Comparison of ENCODE assay signal across 8 mouse cellular contexts in genomic region chr17:31693330-31694022, GRCm38 (mm10). TPM values are rescaled to one million over a fixed set of nuclear protein-coding genes. Genes with fewer than 3 reads are reported as not detected.
DNase-seq lines count a peak whose midpoint lies in the region; ATAC-seq and TF ChIP-seq lines count a peak whose summit lies in the region.

No protein-coding gene starts in this region.

- H3K36me3 ChIP-seq in forebrain, embryonic 12.5 days (replicated peaks), result no peaks in the 10 kb centered on the region
- no peaks in the 10 kb centered on the region for H3K36me3 ChIP-seq in heart, postnatal 0 days (replicated peaks; ENCODE audit: control insufficient read depth, insufficient read depth, low read length)
- H3K36me3 ChIP-seq in liver, embryonic 15.5 days (replicated peaks), result no peaks in the 10 kb centered on the region
- H3K36me3 ChIP-seq in neural tube, embryonic 12.5 days, result no peaks in the 10 kb centered on the region
- H3K36me3 ChIP-seq in stomach, postnatal 0 days (ENCODE audit: control insufficient read depth, insufficient read depth, low read length), result no peaks in the 10 kb centered on the region

- no peak for TF ChIP-seq POLR2A in brain, embryonic 14.5 days (IDR thresholded peaks at IDR 0.05; ENCODE audit: borderline replicate concordance, extremely low read depth, insufficient read depth, insufficient read length, poor library complexity, severe bottlenecking)

- DNase-seq in CD4-positive helper T cell, adult 2 months (ENCODE audit: low read depth, low spot score), result peak; percentile 86
- peak; percentile 85 for DNase-seq in brain, embryonic 14.5 days (ENCODE audit: low read depth)
- peak; percentile 61 for DNase-seq in heart, postnatal 0 days (ENCODE audit: low spot score)
- peak; percentile 85 to 88 for DNase-seq in kidney, postnatal 4 days
- peak; percentile 86 for DNase-seq in stomach, postnatal 0 days (ENCODE audit: low spot score)

- no peak for TF ChIP-seq EP300 in heart, postnatal 0 days (IDR thresholded peaks at IDR 0.05; ENCODE audit: low read depth)
- TF ChIP-seq EP300 in stomach, postnatal 0 days (optimal IDR thresholded peaks at IDR 0.05), result peak; percentile 71

- ATAC-seq in forebrain, embryonic 12.5 days (ENCODE audit: low FRiP score), result peak; percentile 83
- ATAC-seq in heart, postnatal 0 days (ENCODE audit: insufficient read depth, low read depth), result peak; percentile 69
- ATAC-seq in liver, embryonic 15.5 days (ENCODE audit: insufficient read depth), result no peak
- peak; percentile 76 for ATAC-seq in neural tube, embryonic 12.5 days (ENCODE audit: low FRiP score, low read depth)
- ATAC-seq in stomach, postnatal 0 days (ENCODE audit: low FRiP score, low TSS enrichment), result peak; percentile 81

- TF ChIP-seq CTCF in brain, embryonic 14.5 days (IDR thresholded peaks at IDR 0.05; ENCODE audit: borderline replicate concordance, extremely low read depth, insufficient read depth, insufficient read length), result peak; percentile 85
- peak; percentile 71 for TF ChIP-seq CTCF in heart, postnatal 0 days (IDR thresholded peaks at IDR 0.05; ENCODE audit: low read depth)
- peak; percentile 95 for TF ChIP-seq CTCF in stomach, postnatal 0 days (IDR thresholded peaks at IDR 0.05; ENCODE audit: low read depth)

- no peak overlapping the region for H3K9ac ChIP-seq in forebrain, embryonic 12.5 days
- H3K9ac ChIP-seq in heart, postnatal 0 days (replicated peaks; ENCODE audit: low read depth, low read length), result no peak overlapping the region
- no peak overlapping the region for H3K9ac ChIP-seq in liver, embryonic 15.5 days
- H3K9ac ChIP-seq in neural tube, embryonic 12.5 days, result no peak overlapping the region; the same call in 1 of the 2 replicates
- 0 out of 2 replicates have a peak overlapping the region, but pooled peaks have one; percentile 23 for H3K9ac ChIP-seq in stomach, postnatal 0 days (ENCODE audit: low read length)

- H3K9me3 ChIP-seq in forebrain, embryonic 12.5 days, result no peaks in the 10 kb centered on the region
- H3K9me3 ChIP-seq in heart, postnatal 0 days (replicated peaks; ENCODE audit: control insufficient read depth, low read length), result no peaks in the 10 kb centered on the region
- no peaks in the 10 kb centered on the region for H3K9me3 ChIP-seq in liver, embryonic 15.5 days (replicated peaks)
- H3K9me3 ChIP-seq in neural tube, embryonic 12.5 days, result no peaks in the 10 kb centered on the region
- no peaks in the 10 kb centered on the region for H3K9me3 ChIP-seq in stomach, postnatal 0 days (ENCODE audit: control insufficient read depth, low read length)

- H3K27ac ChIP-seq in forebrain, embryonic 12.5 days, result no peak overlapping the region
- no peak overlapping the region for H3K27ac ChIP-seq in heart, postnatal 0 days (ENCODE audit: low read depth)
- no peak overlapping the region for H3K27ac ChIP-seq in liver, embryonic 15.5 days (replicated peaks)
- H3K27ac ChIP-seq in neural tube, embryonic 12.5 days, result no peak overlapping the region
- 0 out of 2 replicates have a peak overlapping the region, but pooled peaks have one; percentile 18 for H3K27ac ChIP-seq in stomach, postnatal 0 days (replicated peaks)

- H3K4me1 ChIP-seq in forebrain, embryonic 12.5 days, result peaks cover 21% of the 10 kb centered on the region
- H3K4me1 ChIP-seq in heart, postnatal 0 days (ENCODE audit: control insufficient read depth, insufficient read depth), result 0 out of 2 replicates have a peak, but pooled peaks cover 6% of the 10 kb centered on the region
- H3K4me1 ChIP-seq in liver, embryonic 15.5 days (replicated peaks), result peaks cover 5% of the 10 kb centered on the region
- peaks cover 12% of the 10 kb centered on the region for H3K4me1 ChIP-seq in neural tube, embryonic 12.5 days
- peaks cover 3% of the 10 kb centered on the region; the same call in 1 of the 2 replicates for H3K4me1 ChIP-seq in stomach, postnatal 0 days (replicated peaks; ENCODE audit: control insufficient read depth, insufficient read depth)

- H3K27me3 ChIP-seq in forebrain, embryonic 12.5 days, result no peaks in the 10 kb centered on the region
- no peaks in the 10 kb centered on the region for H3K27me3 ChIP-seq in heart, postnatal 0 days (ENCODE audit: control insufficient read depth, insufficient read depth, low read length)
- peaks cover 6% of the 10 kb centered on the region; the same call in 1 of the 2 replicates for H3K27me3 ChIP-seq in liver, embryonic 15.5 days
- H3K27me3 ChIP-seq in neural tube, embryonic 12.5 days (replicated peaks), result no peaks in the 10 kb centered on the region
- H3K27me3 ChIP-seq in stomach, postnatal 0 days (ENCODE audit: control insufficient read depth, insufficient read depth, low read length), result no peaks in the 10 kb centered on the region

- peak overlapping the region; percentile 21 for H3K4me3 ChIP-seq in forebrain, embryonic 12.5 days (replicated peaks)
- H3K4me3 ChIP-seq in heart, postnatal 0 days (ENCODE audit: low read depth, low read length), result no peak overlapping the region
- H3K4me3 ChIP-seq in liver, embryonic 15.5 days (replicated peaks), result no peak overlapping the region
- no peak overlapping the region for H3K4me3 ChIP-seq in neural tube, embryonic 12.5 days
- no peak overlapping the region for H3K4me3 ChIP-seq in stomach, postnatal 0 days (ENCODE audit: low read depth, low read length)

- H3K4me2 ChIP-seq in forebrain, embryonic 12.5 days, result peak overlapping the region; percentile 48
- peak overlapping the region; percentile 32; the same call in 1 of the 2 replicates for H3K4me2 ChIP-seq in heart, postnatal 0 days (ENCODE audit: low read depth, low read length)
- peak overlapping the region; percentile 36 for H3K4me2 ChIP-seq in liver, embryonic 15.5 days
- H3K4me2 ChIP-seq in neural tube, embryonic 12.5 days (replicated peaks), result peak overlapping the region; percentile 52
- peak overlapping the region; percentile 29; the same call in 1 of the 2 replicates for H3K4me2 ChIP-seq in stomach, postnatal 0 days (replicated peaks; ENCODE audit: low read depth)

- WGBS in forebrain, embryonic 12.5 days, result 4% methylated on average over 20 of the region's 20 CpGs
- WGBS in heart, postnatal 0 days, result 4% methylated on average over 20 of the region's 20 CpGs
- WGBS in liver, embryonic 15.5 days (ENCODE audit: insufficient replicate concordance), result 5% methylated on average over 20 of the region's 20 CpGs
- 3% methylated on average over 20 of the region's 20 CpGs for WGBS in neural tube, embryonic 12.5 days
- 5% methylated on average over 20 of the region's 20 CpGs for WGBS in stomach, postnatal 0 days

RNA-seq across cellular contexts. Expression of gene Cryaa, which starts 15.9 kb away (rescaled TPM):
- polyA plus RNA-seq in brain, embryonic 14.5 days (2012; rRNA removed), result 0.06 and 0.12 TPM in 2 replicates
- polyA plus RNA-seq in forebrain, embryonic 12.5 days (2016; fragmentation: Nextera tagmentation; extraction: Ambion mirVana), result not detected in 2 replicates
- not detected in 2 replicates for total RNA-seq in heart, postnatal 0 days (2014; rRNA removed; ENCODE audit: low replicate concordance)
- polyA plus RNA-seq in heart, postnatal 0 days (2015; fragmentation: Nextera tagmentation; extraction: Ambion mirVana), result 0.15 TPM in 1 of 2 replicates, not detected in the other
- polyA plus RNA-seq in liver, embryonic 15.5 days (2015; fragmentation: Nextera tagmentation; extraction: Ambion mirVana), result not detected in 2 replicates
- not detected in 2 replicates for polyA plus RNA-seq in neural tube, embryonic 12.5 days (2016; fragmentation: Nextera tagmentation; extraction: Ambion mirVana)
- 0.12 and 0.24 TPM in 2 replicates for polyA plus RNA-seq in stomach, postnatal 0 days (2015; fragmentation: Nextera tagmentation; extraction: Ambion mirVana)

RNA-seq across cellular contexts. Expression of gene U2af1, which starts 34.8 kb away (rescaled TPM):
- 217 and 227 TPM in 2 replicates for polyA plus RNA-seq in brain, embryonic 14.5 days (2012; rRNA removed)
- polyA plus RNA-seq in forebrain, embryonic 12.5 days (2016; fragmentation: Nextera tagmentation; extraction: Ambion mirVana), result 379 and 385 TPM in 2 replicates
- 36.2 and 41.7 TPM in 2 replicates for total RNA-seq in heart, postnatal 0 days (2014; rRNA removed; ENCODE audit: low replicate concordance)
- 143 and 158 TPM in 2 replicates for polyA plus RNA-seq in heart, postnatal 0 days (2015; fragmentation: Nextera tagmentation; extraction: Ambion mirVana)
- 138 and 139 TPM in 2 replicates for polyA plus RNA-seq in liver, embryonic 15.5 days (2015; fragmentation: Nextera tagmentation; extraction: Ambion mirVana)
- polyA plus RNA-seq in neural tube, embryonic 12.5 days (2016; fragmentation: Nextera tagmentation; extraction: Ambion mirVana), result 305 and 307 TPM in 2 replicates
- polyA plus RNA-seq in stomach, postnatal 0 days (2015; fragmentation: Nextera tagmentation; extraction: Ambion mirVana), result 155 and 161 TPM in 2 replicates

RNA-seq across cellular contexts. Expression of gene Cbs, which starts 56.4 kb away (rescaled TPM):
- 5.4 and 7.2 TPM in 2 replicates for polyA plus RNA-seq in brain, embryonic 14.5 days (2012; rRNA removed)
- 2.6 and 2.7 TPM in 2 replicates for polyA plus RNA-seq in forebrain, embryonic 12.5 days (2016; fragmentation: Nextera tagmentation; extraction: Ambion mirVana)
- 2.1 TPM in 1 of 2 replicates, not detected in the other for total RNA-seq in heart, postnatal 0 days (2014; rRNA removed; ENCODE audit: low replicate concordance)
- polyA plus RNA-seq in heart, postnatal 0 days (2015; fragmentation: Nextera tagmentation; extraction: Ambion mirVana), result 0.27 and 0.36 TPM in 2 replicates
- 35.7 and 50.7 TPM in 2 replicates for polyA plus RNA-seq in liver, embryonic 15.5 days (2015; fragmentation: Nextera tagmentation; extraction: Ambion mirVana)
- polyA plus RNA-seq in neural tube, embryonic 12.5 days (2016; fragmentation: Nextera tagmentation; extraction: Ambion mirVana), result 2.9 and 3.3 TPM in 2 replicates
- 0.83 and 1.2 TPM in 2 replicates for polyA plus RNA-seq in stomach, postnatal 0 days (2015; fragmentation: Nextera tagmentation; extraction: Ambion mirVana)
